Mouse (Mus musculus): ENCODE measurements at regions not wholly inside any gene's neighbourhood (a gene's known extent, or its start where the extent isn't known, plus 50 kb on each side); places are given as distances from the start of the nearest gene placed in this dataset.

DNA sequence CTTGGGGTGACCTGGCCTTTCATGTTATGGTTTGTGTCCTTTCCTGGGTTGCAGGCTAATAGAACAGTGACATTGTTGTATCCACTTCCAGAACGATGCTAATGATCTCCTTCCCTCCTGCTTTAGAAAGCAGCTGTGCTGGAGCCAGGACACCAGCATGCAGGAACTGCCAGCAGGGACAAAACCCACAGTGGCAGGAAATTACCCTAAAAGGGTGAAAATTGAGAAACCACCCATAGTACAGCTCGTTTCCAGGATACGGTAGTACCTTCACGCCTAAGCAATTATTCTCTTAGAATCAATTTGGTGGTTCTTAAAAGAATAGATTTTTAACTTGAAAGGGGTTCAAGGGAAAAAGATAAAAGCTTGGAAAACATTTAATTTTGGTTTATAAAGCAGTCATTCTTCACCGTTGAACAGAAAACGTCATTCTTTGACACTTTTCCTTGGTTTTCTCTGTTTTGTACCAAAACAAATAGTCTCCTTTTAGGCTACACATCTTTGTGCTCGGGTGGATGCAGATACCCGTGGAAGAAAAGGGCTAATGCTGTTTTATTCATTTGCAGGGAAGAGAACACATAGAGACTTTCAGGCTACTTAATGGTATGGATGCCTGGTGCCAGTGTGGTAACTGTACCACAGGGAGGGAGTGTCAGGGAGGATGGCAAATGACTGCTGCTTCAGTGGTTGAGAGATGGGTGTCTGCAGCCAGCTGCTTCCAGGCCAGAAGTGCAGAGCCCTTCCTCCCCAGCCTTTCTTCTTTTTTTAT is 394.5 kb downstream of the Igsf11 start:
- H3K4me1 ChIP-seq: 0 out of 2 replicates have a peak, but pooled peaks cover 8% of the 10 kb centered on the region
- H3K4me3 ChIP-seq: no peak overlapping the region
- no peak overlapping the region for H3K9ac ChIP-seq
- H3K36me3 ChIP-seq (replicated peaks): no peaks in the 10 kb centered on the region
- H3K4me2 ChIP-seq: no peak overlapping the region
- H3K27me3 ChIP-seq (replicated peaks): no peaks in the 10 kb centered on the region
- H3K27ac ChIP-seq: no peak overlapping the region
- WGBS: 25% methylated on average over 8 of the region's 8 CpGs
- H3K9me3 ChIP-seq: no peaks in the 10 kb centered on the region
- ATAC-seq (replicated peaks): peak; percentile 78

DNA sequence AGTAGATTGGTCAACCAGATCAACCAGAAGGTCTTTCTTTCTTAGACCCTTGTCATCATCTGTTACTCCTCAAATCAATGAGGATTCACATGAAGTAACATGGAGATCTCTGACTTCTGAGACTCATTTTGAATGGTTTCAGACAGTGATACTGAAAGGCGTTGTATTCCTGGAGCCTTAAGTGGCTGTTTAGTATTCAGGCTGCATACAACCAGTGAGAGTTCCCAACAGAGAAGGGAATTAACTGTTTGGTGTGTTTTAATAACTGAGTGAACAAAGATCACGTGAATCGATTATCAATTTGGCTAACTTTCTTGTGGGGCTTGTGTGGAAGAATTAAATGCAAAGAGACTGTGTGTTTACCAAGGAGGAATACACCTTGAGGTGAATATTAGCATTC is 406.4 kb downstream of the Igsf11 start:
- no peak for ATAC-seq (replicated peaks)

DNA sequence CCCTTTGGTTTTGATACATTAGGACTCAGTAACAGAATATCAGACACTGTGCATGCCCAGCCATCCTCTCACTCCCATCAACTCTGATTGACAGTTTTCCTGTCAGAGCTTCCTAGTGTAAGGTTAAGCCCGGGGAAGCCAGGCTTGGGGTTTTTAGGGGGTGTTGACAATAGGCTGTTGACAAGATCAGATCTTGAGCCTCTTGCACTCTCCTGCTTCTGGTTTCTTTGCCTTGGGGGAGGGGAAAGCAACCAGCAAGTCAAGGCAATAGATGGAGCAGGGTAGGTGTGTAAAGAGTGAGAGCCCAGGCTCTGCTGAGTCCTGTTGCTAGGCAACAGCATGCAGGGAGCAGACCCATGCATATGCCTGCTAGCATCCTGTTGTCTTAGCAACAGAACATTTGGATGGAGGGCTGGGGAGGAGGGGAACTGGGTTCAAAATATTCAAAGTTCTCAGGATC is 410.5 kb downstream of the Igsf11 start:
- H3K4me2 ChIP-seq: peak overlapping the region; percentile 21
- peaks cover 21% of the 10 kb centered on the region for H3K4me1 ChIP-seq
- H3K36me3 ChIP-seq (replicated peaks): no peaks in the 10 kb centered on the region
- peak; percentile 100 for ATAC-seq (replicated peaks)
- H3K4me3 ChIP-seq: no peak overlapping the region
- H3K9me3 ChIP-seq: no peaks in the 10 kb centered on the region
- H3K9ac ChIP-seq: no peak overlapping the region
- peak overlapping the region; percentile 81 for H3K27ac ChIP-seq
- 8% methylated on average over 1 of the region's 1 CpGs for WGBS
- H3K27me3 ChIP-seq (replicated peaks): no peaks in the 10 kb centered on the region

More for the DNA sequence above, 406.4 kb downstream of the Igsf11 start:
- H3K4me3 ChIP-seq: no peak overlapping the region
- WGBS: 59% methylated on average over 3 of the region's 3 CpGs
- H3K36me3 ChIP-seq (replicated peaks): no peaks in the 10 kb centered on the region
- no peaks in the 10 kb centered on the region for H3K9me3 ChIP-seq
- H3K9ac ChIP-seq: no peak overlapping the region
- no peaks in the 10 kb centered on the region for H3K27me3 ChIP-seq (replicated peaks)
- no peak overlapping the region for H3K27ac ChIP-seq
- peaks cover 21% of the 10 kb centered on the region for H3K4me1 ChIP-seq
- no peak overlapping the region for H3K4me2 ChIP-seq

DNA sequence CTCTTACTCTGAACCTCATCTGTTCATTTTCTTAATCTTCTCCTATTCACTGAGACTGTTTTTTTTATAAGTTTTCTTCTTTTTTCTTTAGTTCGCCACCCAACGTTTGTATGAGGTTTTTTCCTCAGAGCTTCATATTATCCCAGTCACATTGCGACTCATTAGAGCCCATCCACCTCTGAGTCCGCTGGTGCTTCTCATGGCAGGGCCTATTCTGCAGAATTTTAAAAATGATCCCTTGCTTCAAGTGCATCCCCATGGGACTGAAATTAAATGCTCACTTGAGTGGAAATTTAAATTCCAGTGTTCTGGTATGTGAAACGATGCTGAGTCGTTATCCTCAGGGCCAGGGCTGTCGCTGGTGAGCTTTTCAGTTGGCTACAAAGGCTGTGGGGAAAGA is 410.9 kb downstream of the Igsf11 start:
- WGBS: 16% methylated on average over 7 of the region's 7 CpGs
- Histone ChIP-seq H3K4me1 (peaks cover 21% of the 10 kb centered on the region), H3K4me3 (no peak overlapping the region), H3K27me3 (replicated peaks) (no peaks in the 10 kb centered on the region), H3K9ac (no peak overlapping the region), H3K4me2 (no peak overlapping the region), H3K9me3 (no peaks in the 10 kb centered on the region), H3K36me3 (replicated peaks) (no peaks in the 10 kb centered on the region), H3K27ac (peak overlapping the region; percentile 81)
- ATAC-seq (replicated peaks): peak; percentile 40

DNA sequence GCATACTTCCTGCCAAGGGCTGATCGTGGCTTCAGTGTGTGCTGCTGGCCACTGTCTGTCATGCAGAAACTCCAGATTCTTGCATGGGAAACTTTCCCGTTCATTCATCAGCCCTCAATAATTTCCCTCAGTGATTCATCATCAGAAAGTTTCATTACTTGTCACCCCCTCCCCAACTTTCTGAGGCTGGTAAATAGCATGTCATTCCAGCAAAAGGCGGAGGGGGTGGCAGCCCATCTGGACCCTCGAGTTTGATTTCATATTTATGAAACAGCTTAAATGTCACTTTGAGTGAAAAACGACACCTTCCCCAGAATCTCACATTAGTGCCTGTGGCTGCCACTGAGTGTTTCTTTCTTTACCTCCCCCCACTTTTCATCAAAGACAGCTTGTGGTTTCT is 415.5 kb downstream of the Igsf11 start:
- Histone ChIP-seq H3K9me3 (no peaks in the 10 kb centered on the region), H3K36me3 (replicated peaks) (no peaks in the 10 kb centered on the region), H3K4me1 (peaks cover 11% of the 10 kb centered on the region), H3K4me2 (no peak overlapping the region), H3K27me3 (replicated peaks) (no peaks in the 10 kb centered on the region), H3K27ac (no peak overlapping the region), H3K9ac (no peak overlapping the region), H3K4me3 (no peak overlapping the region)
- no peak for ATAC-seq (replicated peaks)
- 73% methylated on average over 5 of the region's 5 CpGs for WGBS

DNA sequence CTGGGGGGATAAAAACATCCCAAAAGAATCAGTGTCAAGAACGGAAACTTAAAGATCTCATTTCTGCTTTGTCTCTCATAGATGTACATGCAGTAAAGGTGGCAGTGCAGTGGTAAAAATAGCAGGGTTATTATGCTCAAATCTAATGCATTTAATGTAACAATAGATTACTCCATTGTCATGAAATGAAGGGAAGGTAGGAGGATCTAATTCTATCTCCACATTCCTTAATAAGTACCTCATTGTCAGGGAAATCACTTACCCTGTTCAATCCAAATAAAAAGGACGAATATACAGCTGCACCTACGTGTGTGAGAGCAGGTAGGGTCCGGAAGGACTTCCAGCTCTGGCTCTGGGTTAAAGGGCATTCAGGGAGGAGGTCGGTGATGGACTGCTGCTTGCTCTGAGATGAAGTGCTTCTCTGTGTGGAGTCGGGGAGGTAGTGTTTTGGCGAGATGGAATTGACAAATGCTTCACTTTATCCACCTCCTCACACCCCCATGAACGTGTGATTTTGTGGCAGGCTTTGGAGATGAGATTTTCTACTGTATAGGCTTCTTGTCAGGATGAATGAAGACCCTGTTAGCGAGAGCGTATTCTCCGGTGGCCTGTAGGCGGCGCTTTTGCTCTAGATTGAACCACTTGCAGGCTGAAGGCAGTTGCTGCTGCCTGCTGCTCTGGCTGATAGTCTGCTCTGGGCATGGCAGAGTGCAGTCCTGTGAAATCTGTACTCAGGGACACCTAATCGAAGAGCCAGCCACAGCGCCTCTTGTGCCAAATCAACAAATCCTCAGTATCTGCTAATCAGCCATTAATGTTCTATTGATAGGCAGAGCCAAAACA is 424.5 kb downstream of the Igsf11 start:
- WGBS: 21% methylated on average over 15 of the region's 15 CpGs
- Histone ChIP-seq H3K27me3 (replicated peaks) (no peaks in the 10 kb centered on the region), H3K4me2 (no peak overlapping the region), H3K4me3 (no peak overlapping the region), H3K27ac (no peak overlapping the region), H3K36me3 (replicated peaks) (no peaks in the 10 kb centered on the region), H3K9me3 (no peaks in the 10 kb centered on the region), H3K9ac (no peak overlapping the region), H3K4me1 (peaks cover 7% of the 10 kb centered on the region)
- ATAC-seq (replicated peaks): peak; percentile 89

DNA sequence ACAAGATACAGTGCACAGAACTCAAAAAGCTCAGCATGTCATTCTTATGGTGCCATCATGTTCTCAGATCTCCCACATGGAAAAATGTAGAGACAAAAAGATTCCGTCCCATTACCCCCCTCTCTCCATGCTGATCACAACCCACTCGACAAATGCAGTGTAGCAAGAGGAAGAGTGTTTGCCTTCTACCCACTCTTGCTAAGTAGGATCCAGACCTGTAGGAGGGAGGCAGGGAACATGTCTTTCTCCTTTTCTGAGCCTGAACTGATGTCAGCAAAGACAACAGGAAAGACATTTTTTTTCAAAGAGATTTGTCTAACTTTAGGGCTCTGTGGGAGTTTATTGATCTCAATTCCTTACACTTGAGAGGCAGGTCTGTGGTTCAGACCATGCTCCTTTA is 433.2 kb downstream of the Igsf11 start:
- Histone ChIP-seq H3K4me2 (no peak overlapping the region), H3K27ac (no peak overlapping the region), H3K36me3 (replicated peaks) (no peaks in the 10 kb centered on the region), H3K9ac (no peak overlapping the region), H3K27me3 (replicated peaks) (no peaks in the 10 kb centered on the region), H3K4me3 (no peak overlapping the region), H3K4me1 (no peaks in the 10 kb centered on the region), H3K9me3 (no peaks in the 10 kb centered on the region)
- WGBS: 83% methylated on average over 2 of the region's 2 CpGs
- ATAC-seq (replicated peaks): no peak

DNA sequence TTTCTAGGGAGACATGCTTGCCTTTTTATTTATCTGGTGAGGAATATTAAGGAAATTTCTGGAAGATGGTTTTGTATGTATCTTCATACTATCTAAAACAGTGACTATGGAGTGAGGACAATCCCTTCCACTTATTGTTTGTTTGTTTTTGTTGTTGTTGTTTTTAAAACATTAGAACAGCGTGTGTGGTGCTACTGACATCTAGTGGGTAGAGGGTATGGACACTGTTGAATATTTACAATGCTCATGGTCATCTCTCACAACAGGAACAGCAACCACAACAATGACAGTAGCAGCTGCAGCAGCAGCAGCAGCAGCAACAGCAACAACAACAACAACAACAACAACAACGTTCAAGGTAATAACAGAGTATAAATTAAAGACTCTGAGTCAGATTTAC is 471.2 kb downstream of the Igsf11 start:
- no peak for ATAC-seq (replicated peaks)
- H3K9ac ChIP-seq: no peak overlapping the region
- H3K4me2 ChIP-seq: no peak overlapping the region
- H3K36me3 ChIP-seq (replicated peaks): no peaks in the 10 kb centered on the region
- H3K9me3 ChIP-seq: no peaks in the 10 kb centered on the region
- H3K4me1 ChIP-seq: no peaks in the 10 kb centered on the region
- no peaks in the 10 kb centered on the region for H3K27me3 ChIP-seq (replicated peaks)
- WGBS: 75% methylated on average over 2 of the region's 2 CpGs
- H3K4me3 ChIP-seq: no peak overlapping the region
- H3K27ac ChIP-seq: no peak overlapping the region

DNA sequence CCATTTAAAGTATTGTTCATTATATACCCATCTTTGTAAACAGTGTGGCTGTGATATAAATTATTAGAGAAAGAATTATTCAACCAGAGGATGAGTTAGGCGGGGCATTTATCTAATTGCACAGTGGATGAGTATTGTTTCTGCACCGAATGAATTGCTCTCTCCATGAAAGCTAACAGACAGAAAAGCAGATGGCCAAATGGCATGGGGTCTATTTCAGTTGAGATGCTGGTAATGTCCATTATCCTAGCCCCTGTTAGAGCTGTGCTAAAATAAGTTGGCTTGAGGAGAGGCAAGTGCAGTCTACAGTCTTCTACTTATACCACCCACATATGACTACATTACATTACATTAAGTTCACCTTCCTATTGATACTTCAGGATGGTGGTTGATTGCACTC is 475.8 kb downstream of the Igsf11 start:
- H3K4me2 ChIP-seq: no peak overlapping the region
- H3K36me3 ChIP-seq (replicated peaks): no peaks in the 10 kb centered on the region
- no peaks in the 10 kb centered on the region for H3K4me1 ChIP-seq
- H3K27ac ChIP-seq: no peak overlapping the region
- H3K4me3 ChIP-seq: no peak overlapping the region
- no peaks in the 10 kb centered on the region for H3K27me3 ChIP-seq (replicated peaks)
- H3K9me3 ChIP-seq: no peaks in the 10 kb centered on the region
- WGBS: 86% methylated on average over 2 of the region's 2 CpGs
- ATAC-seq (replicated peaks): no peak
- no peak overlapping the region for H3K9ac ChIP-seq

DNA sequence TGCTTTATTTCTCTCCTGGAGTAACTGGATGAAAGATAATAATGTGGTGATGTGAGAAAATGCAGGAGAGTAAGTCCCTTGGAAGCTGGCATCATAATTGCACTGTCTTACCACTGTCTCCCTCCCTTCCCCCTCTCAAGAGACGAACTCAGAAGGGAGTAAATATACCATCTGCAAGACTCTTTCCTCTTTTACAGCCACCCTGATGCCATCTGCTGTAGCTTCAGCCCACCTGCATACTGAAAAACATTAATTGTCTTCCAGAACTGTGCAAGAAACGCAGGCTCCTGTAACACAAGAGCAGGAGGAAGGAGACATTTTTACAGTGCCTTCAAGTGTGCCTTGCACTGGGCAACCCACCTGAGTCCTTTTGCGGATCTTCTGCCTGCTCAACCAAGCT is 482.1 kb downstream of the Igsf11 start:
- 68% methylated on average over 3 of the region's 3 CpGs for WGBS
- Histone ChIP-seq H3K27me3 (replicated peaks) (no peaks in the 10 kb centered on the region), H3K4me3 (no peak overlapping the region), H3K4me1 (no peaks in the 10 kb centered on the region; the same call in 1 of the 2 replicates), H3K27ac (no peak overlapping the region), H3K9me3 (no peaks in the 10 kb centered on the region), H3K9ac (no peak overlapping the region), H3K36me3 (replicated peaks) (no peaks in the 10 kb centered on the region), H3K4me2 (no peak overlapping the region)
- no peak for ATAC-seq (replicated peaks)

DNA sequence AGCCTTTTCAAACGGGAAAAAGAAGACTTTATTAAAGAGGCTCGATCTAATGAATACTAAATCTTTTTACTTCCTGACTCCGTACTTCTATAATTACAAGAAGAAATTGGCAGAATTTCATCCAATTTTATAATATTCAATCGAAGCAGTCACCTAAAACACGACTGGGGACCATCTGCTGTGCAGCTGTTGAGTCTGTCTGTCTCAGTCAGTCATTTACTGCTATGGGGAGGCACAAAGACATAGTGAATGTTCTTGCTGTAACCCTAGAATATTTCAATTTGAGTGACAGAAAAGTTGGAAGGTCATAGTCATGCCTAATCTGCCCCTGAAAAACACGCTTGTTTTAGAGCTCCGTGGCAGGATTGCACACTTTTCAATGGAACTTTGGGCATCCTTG is 487.5 kb downstream of the Igsf11 start:
- Histone ChIP-seq H3K9me3 (no peaks in the 10 kb centered on the region), H3K36me3 (replicated peaks) (no peaks in the 10 kb centered on the region), H3K9ac (no peak overlapping the region), H3K4me3 (no peak overlapping the region), H3K4me1 (no peaks in the 10 kb centered on the region), H3K4me2 (no peak overlapping the region), H3K27ac (no peak overlapping the region), H3K27me3 (replicated peaks) (no peaks in the 10 kb centered on the region)
- ATAC-seq (replicated peaks): no peak
- WGBS: 72% methylated on average over 7 of the region's 7 CpGs

DNA sequence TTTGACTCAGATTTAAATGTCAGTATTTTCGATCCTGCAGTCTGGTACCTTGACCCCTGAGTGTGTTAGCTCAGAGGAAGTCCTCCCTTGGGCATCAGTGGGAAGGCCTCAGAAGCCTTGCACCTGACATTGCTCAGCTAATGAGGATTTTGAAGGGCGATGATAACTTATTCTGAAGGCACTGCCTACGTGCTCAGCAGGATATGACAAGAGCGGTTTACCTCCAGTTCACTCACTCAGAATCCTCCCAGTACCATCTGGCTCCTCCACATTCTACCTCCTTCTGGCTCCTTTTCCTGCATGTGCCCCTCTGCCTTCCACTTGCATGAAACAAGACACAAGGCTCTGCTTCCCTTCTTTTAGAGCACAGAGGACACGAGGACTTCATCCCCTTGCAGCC is 497.5 kb downstream of the Igsf11 start:
- ATAC-seq (replicated peaks): no peak
- H3K4me3 ChIP-seq: no peak overlapping the region
- no peak overlapping the region for H3K9ac ChIP-seq
- H3K4me2 ChIP-seq: no peak overlapping the region
- no peaks in the 10 kb centered on the region for H3K9me3 ChIP-seq
- H3K27ac ChIP-seq: no peak overlapping the region
- 0 out of 2 replicates have a peak, but pooled peaks cover 3% of the 10 kb centered on the region for H3K4me1 ChIP-seq
- no peaks in the 10 kb centered on the region for H3K27me3 ChIP-seq (replicated peaks)
- WGBS: 69% methylated on average over 5 of the region's 5 CpGs
- no peaks in the 10 kb centered on the region for H3K36me3 ChIP-seq (replicated peaks)
